Mouse (Mus musculus) E14TG2a.4 (cell line): ENCODE data around the gene Ttc39b.

Experiments used
- CTCF ChIP-seq: conservative IDR thresholded peaks from 2 replicates; pipeline ENCODE4 v1.5.1; 2014; ENCODE audit warnings: low read length
- NANOG ChIP-seq: IDR thresholded peaks from 2 replicates; pipeline ENCODE4 v1.6.1; 2014; ENCODE audit warnings: borderline replicate concordance, low read length, mixed read lengths
- POU5F1 ChIP-seq: IDR thresholded peaks from 2 replicates; pipeline ENCODE4 v1.6.1; 2014; ENCODE audit warnings: low read length, borderline replicate concordance

DNA sequence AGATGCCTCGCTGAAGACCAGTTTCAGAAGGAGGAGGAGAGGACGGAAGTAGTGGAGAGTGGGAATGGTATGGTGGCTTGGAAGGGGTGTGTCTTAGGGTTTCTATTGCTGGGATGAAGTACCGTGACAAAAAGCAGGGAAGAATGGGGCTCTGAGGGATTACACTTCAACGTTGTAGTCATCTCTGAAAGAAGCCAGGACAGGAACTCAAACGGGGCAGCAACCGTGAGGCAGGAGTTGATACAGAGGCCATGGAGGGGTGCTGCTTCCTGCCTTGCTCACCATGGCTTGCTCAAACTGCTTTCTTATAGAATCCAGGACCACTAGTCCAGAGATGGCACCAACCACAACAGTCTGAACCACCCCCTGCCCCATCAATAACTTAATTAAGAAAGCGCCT lies 107.7 kb downstream of the Ttc39b start:
- TF ChIP-seq NANOG (no peak), CTCF (no peak), POU5F1 (no peak)
